Mouse (Mus musculus) ES-Bruce4 (cell line): ENCODE data around the gene Bloc1s2.

Experiments
- CTCF ChIP-seq: IDR thresholded peaks from one replicate; pipeline ENCODE4 v1.8.1; 2011; ENCODE audit warnings: low read depth, low read length
- POLR2A ChIP-seq: IDR thresholded peaks from one replicate; pipeline ENCODE4 v1.8.1; 2011; ENCODE audit warnings: low read length; ENCODE audit not compliant: insufficient read depth

DNA sequence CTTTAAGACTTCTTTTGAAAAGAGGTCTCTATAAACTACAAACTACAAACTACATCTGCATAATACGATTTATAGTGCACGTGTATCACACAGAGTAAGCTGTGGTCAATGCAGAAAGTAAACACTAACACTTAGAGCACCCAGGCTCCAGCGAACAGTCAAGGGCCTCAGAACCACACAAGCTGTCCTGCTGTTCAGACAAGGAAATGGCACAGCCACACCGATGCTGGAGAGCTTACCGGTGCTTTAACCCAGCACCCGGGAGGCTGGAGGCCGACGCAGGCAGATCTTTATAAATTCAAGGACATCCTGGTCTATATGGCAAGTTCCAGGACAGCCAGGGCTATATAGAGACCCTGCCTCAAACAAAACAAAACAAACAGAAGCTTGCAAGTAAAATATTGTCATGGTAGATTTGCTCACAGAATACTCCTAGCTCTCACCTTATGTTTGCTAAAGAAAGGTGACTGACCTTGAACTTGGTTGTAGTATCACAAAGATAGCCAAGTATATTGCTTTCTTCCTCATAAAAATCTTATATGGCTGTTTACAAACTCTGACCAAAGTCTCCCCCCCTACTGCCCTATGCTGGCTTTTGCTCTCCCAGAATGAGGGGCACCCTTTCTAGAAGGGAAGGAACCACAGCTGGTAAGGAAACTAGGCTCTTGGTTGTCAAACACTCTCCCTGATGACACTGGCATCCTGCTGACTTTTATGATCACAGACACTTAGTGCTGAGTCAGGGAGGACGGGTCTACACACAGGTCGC lies 18.3 kb downstream of the Bloc1s2 start:
- no peak for TF ChIP-seq CTCF
- TF ChIP-seq POLR2A = no peak
